19 mouse cellular contexts compared by ENCODE assay signal in genomic region chr8:108215026-108215425, GRCm38 (mm10).
A peak's percentile ranks its signal among the peaks of the same experiment; 100 is the strongest.
DNase-seq lines count a peak whose midpoint lies in the region; TF ChIP-seq lines count a peak whose summit lies in the region.
"Had no signal": no experiment of that assay in that cellular context is flagged by ENCODE, and none has a peak within 500 bp of the region (broad histone marks: within the 10 kb centered on the region; RNA-seq: fewer than 3 reads in every experiment).

No protein-coding gene starts in this region.

- H3K9me3 ChIP-seq in CH12.LX (replicated peaks; ENCODE audit: low read length) (no peaks in the 10 kb centered on the region), ES-E14 (ENCODE audit: control insufficient read depth, insufficient read depth, low read depth, low read length) (no peaks in the 10 kb centered on the region)
- H3K9me3 ChIP-seq in forebrain, embryonic 10.5 days = no peaks in the 10 kb centered on the region
- H3K9me3 ChIP-seq: embryonic facial prominence, embryonic 10.5 days; embryonic facial prominence, embryonic 12.5 days; forebrain, embryonic 12.5 days had no signal

- in situ Hi-C loops in CH12.LX (cut with MboI; ENCODE audit: low pct_ligation_motif_present, low pct_unique_long_range_greater_than_20kb, low sequenced_read_pairs) = no loop called here
- in situ Hi-C loops in ES-E14 (cut with MboI; ENCODE audit: low sequenced_read_pairs in 2 of 2, unreplicated experiment in 2 of 2) = no loop called here

- no peak for TF ChIP-seq POLR2A in CH12.LX (IDR thresholded peaks at IDR 0.05; ENCODE audit: low read depth, low read length)

- DNase-seq in heart, adult 11 months = peak; percentile 46
- DNase-seq in heart, adult 8-10 months (ENCODE audit: low spot score) = no peak
- DNase-seq in CH12.LX (ENCODE audit: extremely low read depth) (peak; percentile 2), ES-E14 (ENCODE audit: low read depth, low spot score) (no peak), ZHBTc4 (ENCODE audit: low read depth, low spot score) (peak; percentile 64)
- no peak for DNase-seq in forebrain, embryonic 10.5 days (ENCODE audit: extremely low spot score, low spot score)
- DNase-seq in spleen, postnatal 10 days (ENCODE audit: low spot score in 2 of 2) = no peak
- DNase-seq: adrenal gland, adult 2 months; adrenal gland, postnatal 10 days; adrenal gland, postnatal 25 days; B cell, adult 2 months; cerebellum, adult 11 months; cerebellum, adult 2 months; cerebellum, adult 9-10 months; cerebellum, postnatal 10 days; cerebellum, postnatal 25 days had no signal

- H3K79me2 ChIP-seq in CH12.LX (replicated peaks; ENCODE audit: control insufficient read depth, extremely low read depth, insufficient read depth, poor library complexity, severe bottlenecking) = no peaks in the 10 kb centered on the region

- H3K4me1 ChIP-seq in CH12.LX (ENCODE audit: control insufficient read depth in 1 of 2, insufficient read depth in 2 of 2) (peaks cover 0 to 7% of the 10 kb centered on the region in 2 experiments; a peak in 1 of 4 replicates), ES-E14 (ENCODE audit: control insufficient read depth in 2 of 2, insufficient read depth in 2 of 2, low read length in 2 of 2, poor library complexity in 1 of 2) (no peaks in the 10 kb centered on the region)
- peaks cover 25% of the 10 kb centered on the region for H3K4me1 ChIP-seq in forebrain, embryonic 10.5 days

- WGBS in forebrain, embryonic 10.5 days = 98% methylated on average over 3 of the region's 3 CpGs

- no peak overlapping the region for H3K4me2 ChIP-seq in CH12.LX (ENCODE audit: insufficient read depth, low read depth, poor library complexity, severe bottlenecking)
- H3K4me2 ChIP-seq: embryonic facial prominence, embryonic 12.5 days; forebrain, embryonic 12.5 days had no signal

- dilution Hi-C loops in CH12.LX (cut with MboI; ENCODE audit: extremely low pct_ligation_motif_present, extremely low pct_unique_long_range_greater_than_20kb, low sequenced_read_pairs) = no loop called here

- H3K27ac ChIP-seq in CH12.LX (ENCODE audit: insufficient read depth, low read depth) (no peak overlapping the region), ES-E14 (ENCODE audit: insufficient read depth, low read depth, low read length, poor library complexity, severe bottlenecking) (no peak overlapping the region)
- H3K27ac ChIP-seq in forebrain, embryonic 10.5 days = no peak overlapping the region
- H3K27ac ChIP-seq: embryonic facial prominence, embryonic 10.5 days; embryonic facial prominence, embryonic 12.5 days; forebrain, embryonic 12.5 days had no signal

- TF ChIP-seq CTCF in CH12.LX (conservative IDR thresholded peaks at IDR 0.05 in 1 of 2, IDR thresholded peaks at IDR 0.05 in 1 of 2; ENCODE audit: low read depth in 2 of 2, low read length in 2 of 2) = no peak

- TF ChIP-seq EP300 in CH12.LX (IDR thresholded peaks at IDR 0.05; ENCODE audit: low read length) = no peak

- H3K4me3 ChIP-seq in CH12.LX (replicated peaks in 1 of 3; ENCODE audit: low read depth in 2 of 3, low read length in 2 of 3, poor library complexity in 1 of 3) = no peak overlapping the region
- no peak overlapping the region for H3K4me3 ChIP-seq in ES-E14 (ENCODE audit: insufficient read depth in 1 of 2, low read depth in 1 of 2, low read length in 2 of 2, poor library complexity in 1 of 2, severe bottlenecking in 1 of 2)
- H3K4me3 ChIP-seq in forebrain, embryonic 10.5 days = no peak overlapping the region
- H3K4me3 ChIP-seq: embryonic facial prominence, embryonic 10.5 days; embryonic facial prominence, embryonic 12.5 days; forebrain, embryonic 12.5 days had no signal

- H3K36me3 ChIP-seq in CH12.LX (replicated peaks in 1 of 2; ENCODE audit: control insufficient read depth in 1 of 2, insufficient read depth in 1 of 2, low read length in 1 of 2) = no peaks in the 10 kb centered on the region
- H3K36me3 ChIP-seq in ES-E14 (ENCODE audit: control insufficient read depth, insufficient read depth, low read length, poor library complexity, severe bottlenecking) = no peaks in the 10 kb centered on the region
- no peaks in the 10 kb centered on the region for H3K36me3 ChIP-seq in forebrain, embryonic 10.5 days (replicated peaks)
- H3K36me3 ChIP-seq: embryonic facial prominence, embryonic 10.5 days; embryonic facial prominence, embryonic 12.5 days; forebrain, embryonic 12.5 days had no signal

- no peak for TF ChIP-seq RAD21 in CH12.LX (IDR thresholded peaks at IDR 0.05; ENCODE audit: low read depth, low read length)

- no peak overlapping the region for H3K9ac ChIP-seq in CH12.LX (ENCODE audit: insufficient read depth, low read depth)
- H3K9ac ChIP-seq in ES-E14 (ENCODE audit: insufficient read depth, low read depth, low read length, poor library complexity, severe bottlenecking) = no peak overlapping the region
- H3K9ac ChIP-seq: embryonic facial prominence, embryonic 12.5 days; forebrain, embryonic 12.5 days had no signal

- no peaks in the 10 kb centered on the region for H3K27me3 ChIP-seq in CH12.LX (replicated peaks)
- no peaks in the 10 kb centered on the region for H3K27me3 ChIP-seq in forebrain, embryonic 10.5 days (ENCODE audit: poor library complexity, severe bottlenecking)
- H3K27me3 ChIP-seq: embryonic facial prominence, embryonic 12.5 days; forebrain, embryonic 12.5 days had no signal

TF ChIP-seq in CH12.LX, 34 proteins besides CTCF, POLR2A, EP300 and RAD21:
- TF ChIP-seq GABPA (IDR thresholded peaks at IDR 0.05; ENCODE audit: insufficient replicate concordance, low read depth, low read length) (no peak), NRF1 (IDR thresholded peaks at IDR 0.05; ENCODE audit: low read depth, low read length) (no peak)

TF ChIP-seq in ES-E14, 5 proteins besides CTCF, POLR2A, EP300 and RAD21:
- TF ChIP-seq CHD2 (IDR thresholded peaks at IDR 0.05; ENCODE audit: low read depth, low read length) (peak; percentile 13; the same call in 1 of the 2 replicates), ZNF384 (IDR thresholded peaks at IDR 0.05; ENCODE audit: low read depth, low read length) (no peak)

Comparison
In these comparisons a context has a peak if more than half of its experiments do, and no peak if none do; other contexts are left out.
1. DNase-seq: peak in heart, adult 11 months (single experiment), CH12.LX (single experiment) and ZHBTc4 (single experiment); none in heart, adult 8-10 months (single experiment), ES-E14 (single experiment), forebrain, embryonic 10.5 days (single experiment) and spleen, postnatal 10 days (0 of 2).